Mouse (Mus musculus) neural tube, embryonic 13.5 days (tissue): Measurements from ENCODE around the gene Ank2. TPM values are rescaled to one million over a fixed set of nuclear protein-coding genes. Genes with fewer than 3 reads are reported as not detected.

ENCODE experiments used
- ATAC-seq: fragments of 200-750 bp; cut with Nextera tagmentation; 2 replicates; pipeline ENCODE4 v1.8.0; 2017; ENCODE audit warnings: low read depth, mild to moderate bottlenecking, moderate TSS enrichment, moderate library complexity
- H3K27ac ChIP-seq: fragments of 300-500 bp; sonication (generic); replicated peaks from 2 replicates; pipeline ENCODE4 v1.5.1; 2015; ENCODE audit warnings: moderate library complexity, mild to moderate bottlenecking, inconsistent platforms
- H3K27me3 ChIP-seq: fragments of 300-500 bp; sonication (generic); 2 replicates; pipeline ENCODE4 v1.6.1; 2015; ENCODE audit warnings: mild to moderate bottlenecking, inconsistent platforms
- H3K36me3 ChIP-seq: fragments of 300-500 bp; sonication (generic); 2 replicates; pipeline ENCODE4 v1.6.1; 2015; ENCODE audit warnings: mild to moderate bottlenecking, inconsistent platforms
- H3K4me1 ChIP-seq: fragments of 300-500 bp; sonication (generic); replicated peaks from 2 replicates; pipeline ENCODE4 v1.6.1; 2015; ENCODE audit warnings: inconsistent platforms
- H3K4me2 ChIP-seq: fragments of 300-500 bp; sonication (generic); 2 replicates; pipeline ENCODE4 v1.6.1; 2015; ENCODE audit warnings: inconsistent platforms, mild to moderate bottlenecking, moderate library complexity
- H3K4me3 ChIP-seq: fragments of 300-500 bp; sonication (generic); 2 replicates; pipeline ENCODE4 v1.5.1; 2015; ENCODE audit warnings: mild to moderate bottlenecking, inconsistent platforms
- H3K9ac ChIP-seq: fragments of 300-500 bp; sonication (generic); 2 replicates; pipeline ENCODE4 v1.6.1; 2015; ENCODE audit warnings: moderate library complexity, mild to moderate bottlenecking, inconsistent platforms
- H3K9me3 ChIP-seq: fragments of 300-500 bp; sonication (generic); 2 replicates; pipeline ENCODE4 v1.6.1; 2016; ENCODE audit warnings: inconsistent platforms
- WGBS: fragments of 180-500 bp; shearing (Covaris S2); methylation state at CpG from one replicate; pipeline ENCODE4 v1.1.7; 2015; 5-methylcytosine and 5-hydroxymethylcytosine counted together
- polyA plus RNA-seq: library from polyadenylated mRNA; unstranded; fragments of >200 nt; fragmentation: Nextera tagmentation; extraction: Ambion mirVana; gene quantifications from 2 replicates; pipeline ENCODE4 v1.2.1, GENCODE M21; 2015

Gene Ank2
- polyA plus RNA-seq, 1 experiment from 2014 or later, result 119 TPM

DNA sequence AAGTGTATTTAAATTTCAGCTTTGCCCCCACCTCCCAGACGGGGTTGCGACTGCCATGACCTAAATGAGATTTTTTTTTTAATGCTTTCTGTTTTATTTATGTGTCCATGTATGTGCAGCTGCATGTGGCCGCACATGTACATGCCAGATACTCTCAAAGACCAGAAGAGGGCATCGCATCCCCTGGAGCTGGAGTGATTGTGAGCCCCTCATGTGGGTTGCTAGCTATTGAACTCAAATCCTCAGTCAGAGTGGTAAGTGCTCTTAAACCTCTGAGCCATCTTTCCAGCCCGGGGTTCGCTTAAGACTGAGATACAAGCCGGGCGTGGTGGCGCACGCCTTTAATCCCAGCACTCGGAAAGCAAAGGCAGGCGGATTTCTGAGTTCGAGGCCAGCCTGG is 46.9 kb downstream of the Ank2 start:
- no peak overlapping the region for H3K9ac ChIP-seq
- WGBS, result 61% methylated on average over 13 of the region's 13 CpGs
- H3K4me1 ChIP-seq, result no peaks in the 10 kb centered on the region
- H3K9me3 ChIP-seq, result no peaks in the 10 kb centered on the region
- H3K27ac ChIP-seq, result no peak overlapping the region
- H3K27me3 ChIP-seq, result no peaks in the 10 kb centered on the region
- H3K36me3 ChIP-seq, result no peaks in the 10 kb centered on the region
- no peak; the same call in 1 of the 2 replicates for ATAC-seq
- H3K4me2 ChIP-seq, result no peak overlapping the region
- no peak overlapping the region for H3K4me3 ChIP-seq

DNA sequence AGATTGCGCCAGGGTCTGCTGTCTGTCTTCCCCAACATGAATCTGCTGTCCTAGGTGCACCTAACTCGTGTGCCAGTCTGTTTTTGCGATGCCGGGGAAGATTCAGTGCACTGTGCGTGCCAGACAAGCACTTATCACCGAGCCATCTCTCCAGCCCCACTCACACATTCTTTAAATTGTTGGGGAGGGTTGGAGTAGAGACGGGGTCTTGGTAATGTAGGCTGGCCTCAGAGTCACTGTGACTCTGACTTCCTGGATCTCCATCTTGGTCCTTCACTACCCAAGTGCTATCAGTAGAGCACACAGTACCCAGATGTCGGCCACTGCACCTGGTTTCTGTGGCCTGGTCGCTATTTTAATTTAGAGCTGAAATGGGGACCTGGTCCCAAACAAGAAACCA is 47.4 kb downstream of the Ank2 start:
- Histone ChIP-seq H3K27ac (no peak overlapping the region), H3K9ac (no peak overlapping the region), H3K36me3 (no peaks in the 10 kb centered on the region), H3K4me1 (no peaks in the 10 kb centered on the region), H3K4me2 (no peak overlapping the region), H3K9me3 (no peaks in the 10 kb centered on the region), H3K27me3 (no peaks in the 10 kb centered on the region), H3K4me3 (no peak overlapping the region)
- ATAC-seq, result no peak
- 80% methylated on average over 9 of the region's 9 CpGs for WGBS

DNA sequence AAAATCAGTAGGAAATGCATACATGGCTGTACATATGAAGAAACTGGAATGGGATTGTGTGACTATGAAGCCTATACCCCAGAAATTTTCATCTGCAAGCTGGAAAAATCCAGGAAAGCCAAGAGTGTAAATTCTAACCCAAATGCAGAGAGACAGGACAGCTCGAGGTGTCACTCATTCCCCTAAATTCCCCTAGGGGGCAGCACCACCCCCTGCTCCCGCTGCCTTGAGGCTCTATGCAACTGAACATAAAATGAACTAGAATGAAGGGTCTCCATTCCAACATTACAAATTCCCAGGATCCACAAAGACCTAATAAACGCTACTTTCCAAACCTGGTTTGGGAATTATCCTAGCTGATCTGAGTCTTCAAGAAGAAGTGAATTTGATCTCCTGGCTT is 48.1 kb downstream of the Ank2 start:
- H3K27me3 ChIP-seq, result no peaks in the 10 kb centered on the region

DNA sequence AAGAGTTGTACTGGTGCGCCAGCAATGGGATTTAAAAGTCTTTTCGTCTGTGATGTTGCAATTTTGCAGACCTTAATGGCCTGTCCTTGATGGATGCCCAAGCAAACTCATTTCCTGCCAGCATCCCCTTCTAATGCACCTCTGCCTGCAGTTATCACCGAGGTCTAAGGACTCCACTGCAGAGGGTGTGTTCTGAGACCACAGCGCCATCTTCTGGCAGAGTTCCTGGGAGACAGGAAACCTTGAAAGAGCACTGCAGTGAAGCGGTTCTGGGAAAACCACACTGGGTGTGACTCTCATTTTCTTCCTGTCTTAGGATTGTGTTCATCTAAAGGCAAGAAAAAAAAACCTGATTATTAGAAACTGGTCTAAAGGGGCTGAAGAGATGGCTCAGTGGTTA is 53.0 kb downstream of the Ank2 start:
- H3K9me3 ChIP-seq, result no peaks in the 10 kb centered on the region
- ATAC-seq, result peak; percentile 80
- WGBS, result 45% methylated on average over 5 of the region's 5 CpGs
- no peak overlapping the region for H3K27ac ChIP-seq
- H3K4me1 ChIP-seq, result no peaks in the 10 kb centered on the region
- H3K4me2 ChIP-seq, result no peak overlapping the region
- H3K27me3 ChIP-seq, result no peaks in the 10 kb centered on the region
- no peak overlapping the region for H3K9ac ChIP-seq
- H3K4me3 ChIP-seq, result no peak overlapping the region
- no peaks in the 10 kb centered on the region for H3K36me3 ChIP-seq

More for the DNA sequence above, 48.1 kb downstream of the Ank2 start:
- Histone ChIP-seq H3K9ac (no peak overlapping the region), H3K4me2 (no peak overlapping the region), H3K9me3 (no peaks in the 10 kb centered on the region), H3K36me3 (no peaks in the 10 kb centered on the region), H3K27ac (no peak overlapping the region), H3K4me3 (no peak overlapping the region), H3K4me1 (no peaks in the 10 kb centered on the region)
- no peak for ATAC-seq
- WGBS, result 17% methylated on average over 3 of the region's 3 CpGs

DNA sequence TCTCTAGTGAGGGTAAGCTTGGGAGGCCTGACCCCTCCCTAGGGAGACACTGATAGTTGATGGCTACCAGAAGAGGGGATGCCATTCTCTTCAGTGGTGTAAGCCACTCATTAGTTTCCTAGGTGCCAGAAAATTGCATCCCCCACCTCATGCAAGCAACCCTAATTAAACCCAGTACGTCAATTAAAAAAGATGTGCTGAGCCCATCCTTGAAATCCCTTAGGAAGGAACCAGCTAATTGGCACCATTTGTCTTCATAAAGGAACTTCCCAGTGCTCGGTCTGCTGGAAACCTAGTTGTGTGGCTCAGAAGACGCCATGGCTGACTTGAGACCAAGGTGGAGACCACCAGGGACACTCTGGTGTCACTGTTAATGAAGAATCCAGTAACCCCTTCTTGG is 65.9 kb downstream of the Ank2 start:
- Histone ChIP-seq H3K4me1 (peaks cover 13% of the 10 kb centered on the region), H3K4me3 (no peak overlapping the region), H3K9me3 (no peaks in the 10 kb centered on the region), H3K4me2 (no peak overlapping the region), H3K27ac (peak overlapping the region; percentile 52; the same call in 1 of the 2 replicates), H3K27me3 (no peaks in the 10 kb centered on the region), H3K36me3 (no peaks in the 10 kb centered on the region), H3K9ac (no peak overlapping the region)
- ATAC-seq, result peak; percentile 75
- 21% methylated on average over 3 of the region's 3 CpGs for WGBS

DNA sequence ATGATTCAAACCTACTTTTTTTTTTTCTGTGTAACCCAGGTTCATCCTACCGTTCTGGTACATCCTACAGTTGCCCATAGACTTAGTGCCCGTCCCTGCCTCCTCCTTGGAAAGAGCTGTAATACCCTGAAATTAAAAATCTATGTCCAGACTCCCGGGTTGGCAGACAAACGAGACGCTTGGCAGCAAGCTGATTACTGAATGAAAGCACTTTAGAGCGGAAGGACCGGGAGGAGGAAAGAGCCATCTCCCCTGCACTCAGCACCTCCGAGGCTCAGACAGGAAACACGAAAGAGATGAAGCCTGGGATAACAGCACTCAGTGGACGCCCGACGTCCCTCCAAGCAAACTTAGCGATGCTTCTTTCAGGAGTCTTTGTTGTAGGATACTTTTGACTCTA is 69.3 kb downstream of the Ank2 start:
- H3K9me3 ChIP-seq, result no peaks in the 10 kb centered on the region
- H3K4me1 ChIP-seq, result peaks cover 13% of the 10 kb centered on the region
- H3K9ac ChIP-seq, result no peak overlapping the region
- ATAC-seq, result no peak
- WGBS, result 59% methylated on average over 13 of the region's 13 CpGs
- no peak overlapping the region for H3K27ac ChIP-seq
- H3K27me3 ChIP-seq, result no peaks in the 10 kb centered on the region
- H3K4me3 ChIP-seq, result no peak overlapping the region
- no peaks in the 10 kb centered on the region for H3K36me3 ChIP-seq
- no peak overlapping the region for H3K4me2 ChIP-seq

DNA sequence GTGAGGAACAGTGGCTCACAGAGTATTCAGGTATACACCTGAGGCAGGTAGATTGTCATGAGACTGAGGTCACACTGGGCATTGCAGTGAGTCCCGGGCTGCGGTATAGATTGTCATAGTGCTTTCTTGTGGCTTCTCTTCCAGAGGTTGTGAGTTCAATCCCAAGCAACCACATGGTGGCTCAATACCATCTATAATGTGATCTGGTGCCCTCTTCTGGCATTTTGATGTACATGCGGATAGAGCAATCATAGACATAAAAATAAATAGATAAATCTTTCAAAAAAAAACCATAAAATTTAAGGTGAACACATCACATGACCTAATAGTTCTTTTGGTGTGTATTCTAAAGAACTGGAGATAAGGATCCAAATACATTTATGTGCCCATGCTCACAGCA is 70.6 kb downstream of the Ank2 start:
- no peak overlapping the region for H3K9ac ChIP-seq
- H3K4me1 ChIP-seq, result peaks cover 5% of the 10 kb centered on the region
- 92% methylated on average over 3 of the region's 3 CpGs for WGBS
- no peak overlapping the region for H3K4me3 ChIP-seq
- H3K9me3 ChIP-seq, result no peaks in the 10 kb centered on the region
- ATAC-seq, result no peak
- no peak overlapping the region for H3K4me2 ChIP-seq
- H3K27ac ChIP-seq, result no peak overlapping the region
- no peaks in the 10 kb centered on the region for H3K36me3 ChIP-seq
- no peaks in the 10 kb centered on the region for H3K27me3 ChIP-seq

DNA sequence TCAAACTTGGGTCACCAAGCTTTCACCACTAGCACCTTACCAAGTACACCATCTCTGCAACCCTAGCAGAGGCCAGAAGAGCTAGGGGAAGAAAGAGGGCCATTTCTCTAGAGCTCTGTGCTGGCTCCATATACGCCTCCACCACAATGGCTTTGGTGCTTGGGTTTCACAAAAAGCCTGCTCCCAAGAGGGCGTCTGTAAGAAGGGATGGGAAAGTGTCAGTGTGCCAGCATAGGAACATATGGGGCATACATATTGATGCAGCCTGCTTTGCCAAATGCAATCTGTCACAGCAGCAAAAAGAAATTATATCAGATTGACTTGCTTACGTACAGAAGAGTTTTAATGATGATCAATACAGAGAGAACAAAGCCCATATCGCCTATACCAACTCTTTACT is 82.2 kb downstream of the Ank2 start:
- 78% methylated on average over 4 of the region's 4 CpGs for WGBS
- Histone ChIP-seq H3K36me3 (no peaks in the 10 kb centered on the region), H3K4me1 (peaks cover 6% of the 10 kb centered on the region), H3K27me3 (peaks cover 6% of the 10 kb centered on the region; the same call in 1 of the 2 replicates), H3K27ac (no peak overlapping the region), H3K9ac (no peak overlapping the region), H3K4me3 (no peak overlapping the region), H3K9me3 (no peaks in the 10 kb centered on the region), H3K4me2 (no peak overlapping the region)
- no peak for ATAC-seq

DNA sequence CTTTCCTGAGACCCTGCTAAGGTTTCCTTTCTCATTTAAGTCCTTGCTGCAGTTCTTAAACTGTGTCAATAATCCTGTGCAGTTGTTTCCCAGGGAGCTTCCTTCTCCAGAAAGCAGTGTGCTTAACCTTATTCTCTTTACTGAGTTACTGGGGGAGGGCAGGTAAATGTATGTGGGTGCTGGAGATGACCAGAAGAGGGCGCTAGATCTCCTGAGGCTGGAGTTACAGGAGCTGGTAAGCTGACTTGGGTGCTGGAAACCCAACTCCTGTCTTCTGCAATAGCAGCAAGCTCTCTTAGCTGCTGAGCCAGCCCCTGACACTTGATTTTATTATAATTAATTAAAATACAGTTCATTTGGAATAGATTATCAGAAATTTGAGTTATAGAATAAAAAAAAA is 84.7 kb downstream of the Ank2 start:
- 50% methylated on average over 1 of the region's 1 CpGs for WGBS
- Histone ChIP-seq H3K4me1 (peaks cover 3% of the 10 kb centered on the region), H3K9ac (no peak overlapping the region), H3K27ac (no peak overlapping the region), H3K9me3 (no peaks in the 10 kb centered on the region), H3K27me3 (no peaks in the 10 kb centered on the region), H3K36me3 (no peaks in the 10 kb centered on the region), H3K4me3 (no peak overlapping the region), H3K4me2 (no peak overlapping the region)
- ATAC-seq, result no peak

DNA sequence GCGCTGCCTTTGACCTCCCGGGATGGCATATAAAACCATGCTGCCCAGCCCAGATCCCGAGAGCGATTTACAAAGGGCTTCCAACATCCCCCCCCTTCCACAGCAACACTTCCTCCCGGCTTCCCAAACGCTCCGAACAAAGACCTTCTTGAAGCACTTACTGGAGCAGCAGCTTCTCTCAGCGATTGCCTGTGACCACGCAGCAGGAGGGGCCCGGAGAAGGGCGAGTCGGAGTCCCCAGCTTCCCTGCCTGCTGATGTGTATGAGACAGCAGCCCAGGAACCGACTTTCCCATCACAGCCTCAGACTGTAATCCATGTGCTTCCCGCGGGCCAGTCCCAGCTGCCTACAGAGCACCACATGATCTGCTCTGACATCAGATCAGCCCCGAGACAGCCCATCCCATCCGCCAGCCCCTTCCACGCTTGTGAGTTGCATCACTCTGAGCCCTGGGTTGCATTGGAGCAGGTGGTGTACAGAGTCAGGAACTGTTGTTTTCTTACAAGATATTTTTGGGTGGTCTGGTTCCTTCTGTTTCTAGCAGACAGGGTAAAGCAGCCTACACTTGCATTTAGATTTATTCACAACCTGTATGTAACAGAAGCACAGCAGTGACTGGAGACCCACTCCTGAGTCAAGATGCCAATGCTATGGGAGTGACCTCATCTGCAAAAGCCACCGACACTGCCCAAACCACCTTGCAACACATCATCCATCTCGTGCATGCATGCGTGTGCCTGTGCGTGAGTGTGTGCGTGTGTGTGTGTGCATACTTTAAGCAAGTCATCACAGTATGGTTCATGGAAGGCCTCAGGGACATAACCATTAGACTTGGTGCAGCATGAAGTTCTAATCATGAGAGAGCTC is 90.2 kb downstream of the Ank2 start:
- H3K4me1 ChIP-seq, result peaks cover 43% of the 10 kb centered on the region
- H3K27me3 ChIP-seq, result no peaks in the 10 kb centered on the region
- no peaks in the 10 kb centered on the region for H3K9me3 ChIP-seq
- H3K27ac ChIP-seq, result peak overlapping the region; percentile 93
- H3K4me2 ChIP-seq, result peak overlapping the region; percentile 77
- peak overlapping the region; percentile 55 for H3K4me3 ChIP-seq
- ATAC-seq, result peak; percentile 99
- 16% methylated on average over 23 of the region's 23 CpGs for WGBS
- H3K9ac ChIP-seq, result peak overlapping the region; percentile 76
- H3K36me3 ChIP-seq, result no peaks in the 10 kb centered on the region

DNA sequence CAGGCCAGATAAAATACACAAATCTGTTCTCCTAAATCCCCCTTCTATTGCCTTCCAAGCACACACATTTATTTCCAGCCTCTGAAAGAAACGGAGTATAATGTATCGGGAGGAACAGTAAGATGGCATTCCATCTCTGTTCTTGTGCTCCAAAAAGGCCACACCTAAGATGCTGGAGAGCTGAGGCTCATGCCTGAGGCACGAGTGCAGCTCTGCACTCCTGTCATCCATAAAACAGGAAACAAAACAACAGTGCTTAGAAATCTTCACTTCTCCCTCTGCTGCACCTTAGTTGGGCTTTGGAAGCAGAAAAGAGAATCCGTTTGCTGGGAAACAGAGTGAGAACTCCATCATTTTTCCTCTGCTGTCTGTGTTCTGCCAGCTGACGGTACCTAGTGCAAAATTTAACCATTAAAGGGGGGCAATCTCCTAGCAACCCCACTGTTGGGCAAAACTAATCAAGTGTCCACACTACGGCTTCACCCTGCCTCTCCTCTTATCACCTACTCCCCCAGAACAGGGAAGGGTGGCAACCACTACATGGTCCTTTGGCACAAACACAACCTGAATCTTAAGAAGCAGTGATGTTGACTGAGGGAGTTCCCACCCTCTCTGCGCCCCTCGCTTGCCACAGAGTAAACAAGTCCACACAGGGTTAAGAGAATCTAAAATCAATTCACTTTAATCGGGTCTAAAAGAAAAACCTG is 91.1 kb downstream of the Ank2 start:
- Histone ChIP-seq H3K27me3 (no peaks in the 10 kb centered on the region), H3K9ac (peak overlapping the region; percentile 76), H3K36me3 (no peaks in the 10 kb centered on the region), H3K4me3 (peak overlapping the region; percentile 55), H3K4me1 (peaks cover 43% of the 10 kb centered on the region), H3K4me2 (peak overlapping the region; percentile 77), H3K27ac (peak overlapping the region; percentile 93), H3K9me3 (no peaks in the 10 kb centered on the region)
- 5% methylated on average over 9 of the region's 9 CpGs for WGBS
- ATAC-seq, result peak; percentile 57

DNA sequence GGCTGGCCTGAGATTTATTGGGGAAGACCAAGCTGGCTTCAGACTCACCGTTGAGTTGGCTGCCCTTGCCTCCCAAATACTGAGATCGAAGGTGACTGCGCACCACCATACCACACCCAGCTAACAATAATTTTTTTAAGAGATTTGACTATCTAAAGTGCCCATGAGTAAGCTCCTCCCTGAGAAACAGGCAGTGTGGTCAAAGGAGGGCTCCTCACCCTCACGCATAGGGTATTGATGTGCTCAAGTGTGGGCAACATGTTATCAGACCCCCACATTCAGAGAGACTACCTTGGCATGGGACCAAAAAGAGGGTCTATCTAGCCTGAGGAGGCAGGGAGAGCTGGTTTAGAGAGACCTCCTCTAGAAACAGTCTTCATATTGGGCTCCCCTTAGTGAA is 92.3 kb downstream of the Ank2 start:
- 93% methylated on average over 4 of the region's 4 CpGs for WGBS
- Histone ChIP-seq H3K9me3 (no peaks in the 10 kb centered on the region), H3K4me2 (peak overlapping the region; percentile 77), H3K4me3 (peak overlapping the region; percentile 55), H3K27me3 (no peaks in the 10 kb centered on the region), H3K36me3 (no peaks in the 10 kb centered on the region), H3K27ac (no peak overlapping the region), H3K9ac (peak overlapping the region; percentile 47), H3K4me1 (peaks cover 45% of the 10 kb centered on the region)
- ATAC-seq, result no peak
